ENCODE assay signal across 8 mouse cellular contexts in the genomic region with DNA sequence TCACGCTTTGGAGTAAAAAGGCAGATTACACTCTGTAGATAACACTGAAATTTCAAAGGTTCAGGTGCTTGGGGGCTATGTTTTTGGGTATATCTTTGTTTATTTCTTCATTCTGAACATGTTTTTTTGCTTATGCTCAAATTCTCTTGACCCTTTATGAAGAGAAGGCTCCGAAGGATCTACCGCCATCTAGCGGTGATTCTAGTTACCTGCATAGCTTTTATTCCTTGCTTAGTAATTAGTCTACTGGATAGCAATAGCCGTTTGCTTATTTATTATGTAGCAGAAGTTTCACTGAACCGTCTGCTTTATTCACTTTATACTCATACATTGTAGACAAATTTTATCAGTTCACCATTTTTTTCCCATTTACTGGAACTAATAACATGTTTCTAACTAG.
DNase-seq lines count a peak whose midpoint lies in the region; ATAC-seq lines count a peak whose summit lies in the region.

No protein-coding gene starts in this region.

- H3K9ac ChIP-seq in hindbrain, embryonic 16.5 days (ENCODE audit: low read depth, low read length): no peak overlapping the region
- H3K9ac ChIP-seq in neural tube, embryonic 13.5 days: no peak overlapping the region

- H3K27me3 ChIP-seq in embryonic facial prominence, embryonic 10.5 days (replicated peaks; ENCODE audit: low read depth, poor library complexity, severe bottlenecking): no peaks in the 10 kb centered on the region
- H3K27me3 ChIP-seq in hindbrain, embryonic 16.5 days (replicated peaks; ENCODE audit: control insufficient read depth, insufficient read depth, low read length): no peaks in the 10 kb centered on the region
- H3K27me3 ChIP-seq in neural tube, embryonic 13.5 days: no peaks in the 10 kb centered on the region

- no peak overlapping the region for H3K4me3 ChIP-seq in embryonic facial prominence, embryonic 10.5 days
- H3K4me3 ChIP-seq in hindbrain, embryonic 16.5 days (ENCODE audit: low read length): no peak overlapping the region
- H3K4me3 ChIP-seq in neural tube, embryonic 13.5 days: no peak overlapping the region

- WGBS in embryonic facial prominence, embryonic 10.5 days: 27% methylated on average over 6 of the region's 6 CpGs
- 19% methylated on average over 6 of the region's 6 CpGs for WGBS in hindbrain, embryonic 16.5 days
- 18% methylated on average over 6 of the region's 6 CpGs for WGBS in neural tube, embryonic 13.5 days

- 0 out of 2 replicates have a peak, but pooled peaks have one; percentile 83 for ATAC-seq in hindbrain, embryonic 16.5 days
- ATAC-seq in neural tube, embryonic 13.5 days (ENCODE audit: low read depth): peak; percentile 61; the same call in 1 of the 2 replicates
- ATAC-seq in monocyte, adult 5-6 weeks (replicated peaks; ENCODE audit: insufficient number of reproducible peaks, low FRiP score, low TSS enrichment, poor library complexity, severe bottlenecking): no peak

- H3K27ac ChIP-seq in embryonic facial prominence, embryonic 10.5 days (replicated peaks): no peak overlapping the region
- no peak overlapping the region for H3K27ac ChIP-seq in hindbrain, embryonic 16.5 days (ENCODE audit: low read depth, low read length)
- H3K27ac ChIP-seq in neural tube, embryonic 13.5 days (replicated peaks): no peak overlapping the region

- no peak overlapping the region for H3K4me2 ChIP-seq in hindbrain, embryonic 16.5 days (ENCODE audit: low read length)
- no peak overlapping the region for H3K4me2 ChIP-seq in neural tube, embryonic 13.5 days

- no peaks in the 10 kb centered on the region for H3K36me3 ChIP-seq in embryonic facial prominence, embryonic 10.5 days (replicated peaks)
- no peaks in the 10 kb centered on the region for H3K36me3 ChIP-seq in hindbrain, embryonic 16.5 days (ENCODE audit: control insufficient read depth, insufficient read depth, low read length)
- H3K36me3 ChIP-seq in neural tube, embryonic 13.5 days: no peaks in the 10 kb centered on the region

- intact Hi-C loops in left cerebral cortex, postnatal 4 days (cut with DNase I): loop anchor here (5.0 kb wide), 1 partner anchor 431 kb away; no protein-coding TSS in a partner anchor

- peak; percentile 32 for DNase-seq in ovary, postnatal 14 days (ENCODE audit: low spot score)
- no peak for DNase-seq in ovary, adult 18-20 months (ENCODE audit: low spot score)
- peak; percentile 37 for DNase-seq in T-cell, adult 2 months (ENCODE audit: low spot score)
- DNase-seq in embryonic facial prominence, embryonic 10.5 days (ENCODE audit: low spot score): peak; percentile 33
- DNase-seq in left cerebral cortex, postnatal 4 days: peak; percentile 19

- no peaks in the 10 kb centered on the region for H3K4me1 ChIP-seq in embryonic facial prominence, embryonic 10.5 days
- H3K4me1 ChIP-seq in hindbrain, embryonic 16.5 days (ENCODE audit: control insufficient read depth, insufficient read depth, low read depth, low read length): no peaks in the 10 kb centered on the region
- H3K4me1 ChIP-seq in neural tube, embryonic 13.5 days (replicated peaks): no peaks in the 10 kb centered on the region

- H3K9me3 ChIP-seq in embryonic facial prominence, embryonic 10.5 days: no peaks in the 10 kb centered on the region
- H3K9me3 ChIP-seq in hindbrain, embryonic 16.5 days (ENCODE audit: control insufficient read depth, low read length): no peaks in the 10 kb centered on the region
- no peaks in the 10 kb centered on the region for H3K9me3 ChIP-seq in neural tube, embryonic 13.5 days
